Mouse (Mus musculus) frontal cortex, postnatal 25 days (tissue): ENCODE measurements around the gene Tor1a.
"Not testable (repeated sequence)": the region's sequence is repeated elsewhere in the genome, so short reads cannot be mapped to it uniquely, and the experiment has no call there.

Experiments
- DNase-seq, 2 experiments: peaks; one replicate each; pipeline ENCODE4 v3.0.0; 2022; ENCODE audit warnings: low spot score in 2 of 2

The Tor1a gene

DNA sequence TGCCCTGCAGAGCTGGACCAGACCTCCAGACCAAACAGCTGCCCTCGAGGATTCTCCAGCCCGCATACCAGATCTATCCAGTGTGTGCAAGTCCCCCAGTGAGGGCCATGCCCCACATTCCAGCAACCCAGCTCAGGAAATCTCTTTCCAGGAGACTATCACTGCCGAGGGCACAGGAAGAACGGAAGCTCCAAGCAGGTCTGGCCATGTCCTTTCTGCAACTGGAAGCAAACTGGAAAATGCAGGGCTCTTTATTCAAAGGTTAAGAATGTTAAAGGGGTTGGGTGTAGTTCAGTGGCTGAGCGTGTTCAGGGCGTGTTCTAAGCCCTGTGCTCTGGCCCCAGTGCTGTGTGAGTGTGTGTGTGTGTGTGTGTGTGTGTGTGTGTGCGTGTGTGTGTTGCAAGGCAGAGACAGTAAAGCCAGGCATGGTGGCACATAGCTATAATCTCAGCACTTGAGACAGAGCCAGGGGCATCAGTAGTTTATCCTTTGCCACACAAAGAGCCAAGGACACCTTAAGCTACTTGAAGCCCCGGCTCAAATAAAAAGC is 48.9 kb downstream of the Tor1a start:
- DNase-seq: no peak

GRCm38 (mm10) chr2:30918126-30918525 is 49.6 kb downstream of the Tor1a start:
- DNase-seq: no peak

- DNase-seq: no peak
Measured at GRCm38 (mm10) chr2:30917649-30918048, 50.1 kb downstream of the Tor1a start.

DNA sequence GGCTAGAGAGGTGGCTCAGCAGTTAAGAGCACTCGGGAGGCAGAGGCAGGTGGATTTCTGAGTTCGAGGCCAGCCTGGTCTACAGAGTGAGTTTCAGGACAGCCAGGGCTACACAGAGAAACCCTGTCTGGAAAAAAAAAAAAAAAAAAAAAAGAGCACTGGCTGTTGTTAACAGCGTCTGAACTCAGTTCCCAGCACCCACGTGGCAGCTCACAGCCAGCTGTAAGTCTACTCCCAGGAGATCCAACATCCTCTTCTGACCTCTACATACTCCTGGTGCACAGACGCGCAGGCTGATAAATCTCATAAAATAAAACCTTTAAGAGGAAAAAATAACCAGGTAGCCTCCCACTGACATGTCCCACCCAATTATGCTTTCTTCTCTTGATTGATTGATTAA is 51.8 kb downstream of the Tor1a start:
- not testable (repeated sequence) for DNase-seq

GRCm38 (mm10) chr2:30915376-30915775 is 52.4 kb downstream of the Tor1a start:
- no peak for DNase-seq

GRCm38 (mm10) chr2:30914836-30915235 is 52.9 kb downstream of the Tor1a start:
- no peak for DNase-seq

DNA sequence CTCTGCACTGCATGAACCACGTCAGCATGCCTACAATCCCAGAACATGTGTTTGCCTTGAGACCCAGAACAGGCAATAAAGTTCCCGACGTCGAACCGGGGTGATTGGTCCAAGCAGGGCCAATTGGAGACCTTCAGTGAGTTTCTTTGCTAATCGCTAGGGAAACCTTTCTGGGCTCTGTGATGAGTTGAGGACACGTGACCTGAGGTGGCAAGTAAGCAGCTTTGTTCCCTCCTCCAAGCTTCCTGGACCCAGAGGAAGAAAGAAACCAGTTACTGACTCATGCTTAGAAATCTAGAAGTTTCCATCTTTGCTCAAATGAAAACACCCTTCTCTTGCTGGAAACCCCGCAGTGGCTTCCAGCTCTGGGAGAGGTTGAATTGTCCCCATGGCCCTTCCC is 54.7 kb downstream of the Tor1a start:
- no peak for DNase-seq

DNA sequence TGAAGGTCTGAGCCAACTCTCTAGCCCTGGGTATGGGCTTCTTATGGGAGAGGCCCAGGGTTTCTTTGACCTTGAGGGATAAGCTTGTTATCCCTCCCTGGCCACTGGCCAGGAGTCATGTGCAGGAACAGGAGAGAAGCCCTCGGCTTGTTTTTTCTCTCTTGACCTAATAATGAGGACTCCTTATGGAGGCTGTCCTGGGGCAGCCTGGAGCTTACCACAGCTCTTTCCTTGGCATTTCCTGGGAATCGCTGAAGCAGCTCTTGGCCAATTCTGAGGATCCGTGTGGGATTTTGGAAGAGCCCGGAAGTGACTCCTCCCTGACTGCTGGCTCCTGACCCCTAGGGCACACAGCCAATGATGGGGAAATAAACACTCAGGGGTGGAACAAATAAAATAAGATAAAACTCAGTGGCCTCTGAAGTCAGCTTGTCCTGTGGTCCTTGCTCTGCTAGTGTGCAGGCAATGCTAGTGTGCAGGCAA is 55.4 kb downstream of the Tor1a start:
- DNase-seq: no peak
